Mouse (Mus musculus): ENCODE measurements around the gene Cwf19l1. TPM values are rescaled to one million over a fixed set of nuclear protein-coding genes. Genes with fewer than 3 reads are reported as not detected.
"Not testable (repeated sequence)": the region's sequence is repeated elsewhere in the genome, so short reads cannot be mapped to it uniquely, and the experiment has no call there.

Cwf19l1 gene
- polyA plus RNA-seq, 1 experiment from 2014 or later: 26.7 TPM

- 64% methylated on average over 9 of the region's 9 CpGs for WGBS
- H3K9ac ChIP-seq: peak overlapping the region; percentile 63; the same call in 1 of the 2 replicates
- no peaks in the 10 kb centered on the region for H3K9me3 ChIP-seq
- H3K36me3 ChIP-seq: peaks cover 28% of the 10 kb centered on the region
- ATAC-seq (ENCODE audit: insufficient number of reproducible peaks, low FRiP score, low TSS enrichment, low read depth): peak; percentile 10; the same call in 1 of the 2 replicates
- H3K4me1 ChIP-seq: peaks cover 9% of the 10 kb centered on the region
- H3K4me2 ChIP-seq: peak overlapping the region; percentile 79
- peak overlapping the region; percentile 72 for H3K4me3 ChIP-seq
- H3K27me3 ChIP-seq: peaks cover 11% of the 10 kb centered on the region; the same call in 1 of the 2 replicates
- no peak overlapping the region for H3K27ac ChIP-seq
These were observed 10.8 kb upstream of the Cwf19l1 start for GRCm38 (mm10) chr19:44146568-44146879.

GRCm38 (mm10) chr19:44145702-44146567 lies 10.3 kb upstream of the Cwf19l1 start, which contains the start of gene Bloc1s2:
TSS of gene Bloc1s2 (minus strand) at chr19:44146446.
- peaks cover 33% of the 10 kb centered on the region for H3K36me3 ChIP-seq
- peak within 1 kb of the TSS; percentile 79 for H3K4me2 ChIP-seq
- peak within 1 kb of the TSS; percentile 63 for H3K9ac ChIP-seq
- ATAC-seq (ENCODE audit: insufficient number of reproducible peaks, low FRiP score, low TSS enrichment, low read depth): peak; percentile 69
- H3K27me3 ChIP-seq: peaks cover 6% of the 10 kb centered on the region; the same call in 1 of the 2 replicates
- no peaks in the 10 kb centered on the region for H3K9me3 ChIP-seq
- peak within 1 kb of the TSS; percentile 67 for H3K27ac ChIP-seq
- H3K4me3 ChIP-seq: peak within 1 kb of the TSS; percentile 72
- H3K4me1 ChIP-seq: peaks cover 9% of the 10 kb centered on the region
- WGBS: 2% methylated on average over 46 of the region's 46 CpGs

GRCm38 (mm10) chr19:44144366-44144765 lies 8.7 kb upstream of the Cwf19l1 start:
- Histone ChIP-seq H3K9ac (no peak overlapping the region), H3K4me2 (no peak overlapping the region), H3K4me3 (no peak overlapping the region), H3K27ac (no peak overlapping the region), H3K27me3 (no peaks in the 10 kb centered on the region), H3K36me3 (peaks cover 44% of the 10 kb centered on the region), H3K4me1 (peaks cover 9% of the 10 kb centered on the region), H3K9me3 (no peaks in the 10 kb centered on the region)
- ATAC-seq (ENCODE audit: insufficient number of reproducible peaks, low FRiP score, low TSS enrichment, low read depth): no peak
- WGBS: 90% methylated on average over 9 of the region's 9 CpGs

GRCm38 (mm10) chr19:44135960-44136485 lies 347 bp upstream of the Cwf19l1 start:
- Histone ChIP-seq H3K36me3 (peaks cover 39% of the 10 kb centered on the region), H3K4me1 (peaks cover 10% of the 10 kb centered on the region), H3K9me3 (no peaks in the 10 kb centered on the region), H3K9ac (no peak overlapping the region), H3K27me3 (no peaks in the 10 kb centered on the region), H3K4me2 (peak overlapping the region; percentile 50), H3K4me3 (peak overlapping the region; percentile 69), H3K27ac (peak overlapping the region; percentile 27; the same call in 1 of the 2 replicates)
- no peak for ATAC-seq (ENCODE audit: insufficient number of reproducible peaks, low FRiP score, low TSS enrichment, low read depth)
- WGBS: 24% methylated on average over 7 of the region's 7 CpGs

- no peaks in the 10 kb centered on the region for H3K9me3 ChIP-seq
- no peak overlapping the region for H3K4me3 ChIP-seq
- no peak overlapping the region for H3K27ac ChIP-seq
- WGBS: 87% methylated on average over 5 of the region's 5 CpGs
- peaks cover 10% of the 10 kb centered on the region for H3K4me1 ChIP-seq
- no peak overlapping the region for H3K4me2 ChIP-seq
- H3K36me3 ChIP-seq: peaks cover 43% of the 10 kb centered on the region
- H3K9ac ChIP-seq: no peak overlapping the region
- ATAC-seq (ENCODE audit: insufficient number of reproducible peaks, low FRiP score, low TSS enrichment, low read depth): no peak
- H3K27me3 ChIP-seq: no peaks in the 10 kb centered on the region
These were observed 2.8 kb downstream of the Cwf19l1 start for GRCm38 (mm10) chr19:44132917-44133316.

- Histone ChIP-seq H3K27me3 (no peaks in the 10 kb centered on the region), H3K36me3 (peaks cover 79% of the 10 kb centered on the region), H3K4me3 (no peak overlapping the region), H3K9ac (no peak overlapping the region), H3K27ac (no peak overlapping the region), H3K4me1 (no peaks in the 10 kb centered on the region), H3K9me3 (no peaks in the 10 kb centered on the region), H3K4me2 (no peak overlapping the region)
- ATAC-seq (ENCODE audit: insufficient number of reproducible peaks, low FRiP score, low TSS enrichment, low read depth): no peak
- 74% methylated on average over 2 of the region's 2 CpGs for WGBS
These were observed 7.1 kb downstream of the Cwf19l1 start for GRCm38 (mm10) chr19:44128560-44128959.

- Histone ChIP-seq H3K4me3 (no peak overlapping the region), H3K27me3 (no peaks in the 10 kb centered on the region), H3K36me3 (peaks cover 86% of the 10 kb centered on the region), H3K27ac (no peak overlapping the region), H3K4me1 (no peaks in the 10 kb centered on the region), H3K9me3 (no peaks in the 10 kb centered on the region), H3K4me2 (no peak overlapping the region), H3K9ac (no peak overlapping the region)
- 92% methylated on average over 10 of the region's 10 CpGs for WGBS
- ATAC-seq (ENCODE audit: insufficient number of reproducible peaks, low FRiP score, low TSS enrichment, low read depth): no peak
These were observed 7.8 kb downstream of the Cwf19l1 start for GRCm38 (mm10) chr19:44127729-44128497.

GRCm38 (mm10) chr19:44121137-44121536 lies 14.5 kb downstream of the Cwf19l1 start:
- Histone ChIP-seq H3K4me2 (no peak overlapping the region), H3K9me3 (no peaks in the 10 kb centered on the region), H3K36me3 (peaks cover 77% of the 10 kb centered on the region), H3K27ac (no peak overlapping the region), H3K4me3 (no peak overlapping the region), H3K27me3 (no peaks in the 10 kb centered on the region), H3K4me1 (no peaks in the 10 kb centered on the region), H3K9ac (no peak overlapping the region)
- 92% methylated on average over 7 of the region's 7 CpGs for WGBS
- ATAC-seq (ENCODE audit: insufficient number of reproducible peaks, low FRiP score, low TSS enrichment, low read depth): no peak

- peaks cover 77% of the 10 kb centered on the region for H3K36me3 ChIP-seq
- WGBS: 91% methylated on average over 9 of the region's 9 CpGs
- H3K4me1 ChIP-seq; H3K4me2 ChIP-seq; H3K4me3 ChIP-seq; H3K9me3 ChIP-seq; ATAC-seq (ENCODE audit: insufficient number of reproducible peaks, low FRiP score, low TSS enrichment, low read depth); H3K27ac ChIP-seq; H3K27me3 ChIP-seq; H3K9ac ChIP-seq: not testable (repeated sequence)
These were observed 15.0 kb downstream of the Cwf19l1 start for GRCm38 (mm10) chr19:44120686-44121085.

- no peak overlapping the region for H3K4me2 ChIP-seq
- no peak for ATAC-seq (ENCODE audit: insufficient number of reproducible peaks, low FRiP score, low TSS enrichment, low read depth)
- no peak overlapping the region for H3K4me3 ChIP-seq
- H3K4me1 ChIP-seq: no peaks in the 10 kb centered on the region
- H3K27me3 ChIP-seq: no peaks in the 10 kb centered on the region
- no peaks in the 10 kb centered on the region for H3K9me3 ChIP-seq
- no peak overlapping the region for H3K9ac ChIP-seq
- no peak overlapping the region for H3K27ac ChIP-seq
- H3K36me3 ChIP-seq: peaks cover 68% of the 10 kb centered on the region
These were observed 17.9 kb downstream of the Cwf19l1 start for GRCm38 (mm10) chr19:44117793-44118192.

GRCm38 (mm10) chr19:44111706-44112105 lies 24.0 kb downstream of the Cwf19l1 start:
- Histone ChIP-seq H3K4me1 (peaks cover 13% of the 10 kb centered on the region), H3K36me3 (peaks cover 63% of the 10 kb centered on the region), H3K27ac (no peak overlapping the region), H3K27me3 (no peaks in the 10 kb centered on the region), H3K9ac (no peak overlapping the region), H3K4me3 (no peak overlapping the region), H3K4me2 (no peak overlapping the region), H3K9me3 (no peaks in the 10 kb centered on the region)
- 62% methylated on average over 7 of the region's 7 CpGs for WGBS
- no peak for ATAC-seq (ENCODE audit: insufficient number of reproducible peaks, low FRiP score, low TSS enrichment, low read depth)

- WGBS: 88% methylated on average over 9 of the region's 9 CpGs
- Histone ChIP-seq H3K36me3 (peaks cover 54% of the 10 kb centered on the region), H3K9me3 (no peaks in the 10 kb centered on the region), H3K9ac (no peak overlapping the region), H3K27ac (no peak overlapping the region), H3K27me3 (no peaks in the 10 kb centered on the region), H3K4me3 (no peak overlapping the region), H3K4me1 (peaks cover 20% of the 10 kb centered on the region), H3K4me2 (no peak overlapping the region)
- no peak for ATAC-seq (ENCODE audit: insufficient number of reproducible peaks, low FRiP score, low TSS enrichment, low read depth)
These were observed 25.3 kb downstream of the Cwf19l1 start for GRCm38 (mm10) chr19:44110356-44110755.
